Mouse (Mus musculus): ENCODE measurements around the gene Gpr135.

GRCm38 (mm10) chr12:72021543-72021942, 49.4 kb downstream of the Gpr135 start:
- TF ChIP-seq CTCF (IDR thresholded peaks at IDR 0.05) = no peak
- TF ChIP-seq EP300 (IDR thresholded peaks at IDR 0.05) = no peak

Measured in lung, postnatal 0 days (tissue).